In the genomic region with DNA sequence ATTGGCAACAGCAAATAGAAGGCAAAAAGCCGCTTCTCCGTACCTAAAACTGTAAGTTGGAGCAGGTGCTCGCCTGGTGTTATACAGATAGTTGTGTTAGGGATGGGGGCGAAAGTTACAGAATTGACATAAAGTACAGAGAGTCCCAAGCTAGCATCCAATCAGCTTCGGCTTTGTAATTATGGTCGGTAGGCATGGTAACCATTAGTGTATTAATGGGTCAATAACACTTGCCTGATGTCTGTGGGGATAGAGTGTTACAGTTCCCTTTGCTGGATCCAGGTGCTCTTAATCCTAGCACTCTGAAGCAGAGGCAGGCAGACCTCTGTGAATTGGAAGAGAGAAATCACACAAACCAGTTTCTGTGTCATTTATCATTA, we compare ENCODE assay signal across 10 mouse cellular contexts. TPM values are rescaled to one million over a fixed set of nuclear protein-coding genes. Genes with fewer than 3 reads are reported as not detected.
DNase-seq lines count a peak whose midpoint lies in the region; ATAC-seq lines count a peak whose summit lies in the region.
"Had no signal": no experiment of that assay in that cellular context is flagged by ENCODE, and none has a peak within 500 bp of the region (broad histone marks: within the 10 kb centered on the region; RNA-seq: fewer than 3 reads in every experiment).

No protein-coding gene starts in this region.

- 0 out of 2 replicates have a peak overlapping the region, but pooled peaks have one; percentile 85 for H3K27ac ChIP-seq in limb, embryonic 13.5 days
- peak overlapping the region; percentile 85; the same call in 1 of the 2 replicates for H3K27ac ChIP-seq in stomach, embryonic 15.5 days

- DNase-seq in heart, adult 11 months: peak; percentile 83
- no peak for DNase-seq in heart, adult 18-20 months
- DNase-seq in thymus, postnatal 0 days (ENCODE audit: low spot score): peak; percentile 23
- DNase-seq in thymus, adult 18-20 months: no peak
- DNase-seq in layer of hippocampus, postnatal 36 days: no peak
- no peak for DNase-seq in embryo, embryonic 10 days (ENCODE audit: low spot score)
- DNase-seq: adrenal gland, postnatal 14 days had no signal

- no peaks in the 10 kb centered on the region for H3K27me3 ChIP-seq in limb, embryonic 13.5 days
- H3K27me3 ChIP-seq in stomach, embryonic 15.5 days (replicated peaks): no peaks in the 10 kb centered on the region

- peaks cover 9% of the 10 kb centered on the region for H3K4me1 ChIP-seq in limb, embryonic 13.5 days
- H3K4me1 ChIP-seq in stomach, embryonic 15.5 days: peaks cover 14% of the 10 kb centered on the region

- 82% methylated on average over 6 of the region's 6 CpGs for WGBS in limb, embryonic 13.5 days
- WGBS in stomach, embryonic 15.5 days: 81% methylated on average over 6 of the region's 6 CpGs

- H3K9ac ChIP-seq in limb, embryonic 13.5 days: no peak overlapping the region
- H3K9ac ChIP-seq in stomach, embryonic 15.5 days: no peak overlapping the region

- peak overlapping the region; percentile 67 for H3K4me2 ChIP-seq in limb, embryonic 13.5 days (replicated peaks)
- peak overlapping the region; percentile 80 for H3K4me2 ChIP-seq in stomach, embryonic 15.5 days

- no peak for ATAC-seq in limb, embryonic 13.5 days (ENCODE audit: low FRiP score, low read depth)
- ATAC-seq in stomach, embryonic 15.5 days (ENCODE audit: insufficient read depth, low FRiP score, low read depth): no peak

- peak overlapping the region; percentile 59; the same call in 1 of the 2 replicates for H3K4me3 ChIP-seq in limb, embryonic 13.5 days
- peak overlapping the region; percentile 63; the same call in 1 of the 2 replicates for H3K4me3 ChIP-seq in stomach, embryonic 15.5 days (replicated peaks)

- H3K36me3 ChIP-seq in limb, embryonic 13.5 days: no peaks in the 10 kb centered on the region
- no peaks in the 10 kb centered on the region for H3K36me3 ChIP-seq in stomach, embryonic 15.5 days

- H3K9me3 ChIP-seq in limb, embryonic 13.5 days: no peaks in the 10 kb centered on the region
- H3K9me3 ChIP-seq in stomach, embryonic 15.5 days: no peaks in the 10 kb centered on the region

RNA-seq across cellular contexts. Expression of a gene that starts 10.8 kb away (rescaled TPM):
- under 1 TPM; 0.21 to 0.45 TPM for total RNA-seq in heart, adult 18-20 months (2021)
- 0.92 and 1.1 TPM in 2 replicates for polyA plus RNA-seq in thymus, postnatal 0 days (2015; fragmentation: Nextera tagmentation; extraction: Ambion mirVana)
- polyA plus RNA-seq in limb, embryonic 13.5 days (2015; fragmentation: Nextera tagmentation; extraction: Ambion mirVana): not detected in 2 replicates
- 0.35 and 0.60 TPM in 2 replicates for polyA plus RNA-seq in stomach, embryonic 15.5 days (2015; fragmentation: Nextera tagmentation; extraction: Ambion mirVana)
- total RNA-seq in layer of hippocampus, postnatal 36 days (2021): not detected
- total RNA-seq: adrenal gland, postnatal 14 days had no signal
- polyA plus RNA-seq: C2C12 had no signal

RNA-seq across cellular contexts. Expression of a gene that starts 10.8 kb away (rescaled TPM):
- not detected for total RNA-seq in heart, adult 18-20 months (2021)
- 0.58 and 0.96 TPM in 2 replicates for polyA plus RNA-seq in thymus, postnatal 0 days (2015; fragmentation: Nextera tagmentation; extraction: Ambion mirVana)
- polyA plus RNA-seq in limb, embryonic 13.5 days (2015; fragmentation: Nextera tagmentation; extraction: Ambion mirVana): not detected in 2 replicates
- 0.21 TPM in 1 of 2 replicates, not detected in the other for polyA plus RNA-seq in stomach, embryonic 15.5 days (2015; fragmentation: Nextera tagmentation; extraction: Ambion mirVana)
- total RNA-seq in layer of hippocampus, postnatal 36 days (2021): not detected
- total RNA-seq: adrenal gland, postnatal 14 days had no signal
- polyA plus RNA-seq: C2C12 had no signal

RNA-seq across cellular contexts. Expression of a gene that starts 47.9 kb away (rescaled TPM):
- not detected for total RNA-seq in heart, adult 18-20 months (2021)
- polyA plus RNA-seq in thymus, postnatal 0 days (2015; fragmentation: Nextera tagmentation; extraction: Ambion mirVana): 1.5 and 1.6 TPM in 2 replicates
- 0.15 TPM in 1 of 2 replicates, not detected in the other for polyA plus RNA-seq in limb, embryonic 13.5 days (2015; fragmentation: Nextera tagmentation; extraction: Ambion mirVana)
- polyA plus RNA-seq in stomach, embryonic 15.5 days (2015; fragmentation: Nextera tagmentation; extraction: Ambion mirVana): 0.12 and 0.23 TPM in 2 replicates
- not detected for total RNA-seq in layer of hippocampus, postnatal 36 days (2021)
- polyA plus RNA-seq: C2C12 had no signal

RNA-seq across cellular contexts. Expression of a gene that starts 50.4 kb away (rescaled TPM):
- total RNA-seq in heart, adult 18-20 months (2021): under 1 TPM in 1 of 2 experiments, not detected in 1; 0.62 TPM
- 12.3 and 14.2 TPM in 2 replicates for polyA plus RNA-seq in thymus, postnatal 0 days (2015; fragmentation: Nextera tagmentation; extraction: Ambion mirVana)
- polyA plus RNA-seq in limb, embryonic 13.5 days (2015; fragmentation: Nextera tagmentation; extraction: Ambion mirVana): 0.13 and 0.15 TPM in 2 replicates
- 0.34 and 0.45 TPM in 2 replicates for polyA plus RNA-seq in stomach, embryonic 15.5 days (2015; fragmentation: Nextera tagmentation; extraction: Ambion mirVana)
- not detected for total RNA-seq in layer of hippocampus, postnatal 36 days (2021)
- polyA plus RNA-seq: C2C12 had no signal

RNA-seq across cellular contexts. Expression of a gene that starts 54.0 kb away (rescaled TPM):
- 1 to 10 TPM in 1 of 2 experiments, under 1 TPM in 1; 0.45 to 1.4 TPM for total RNA-seq in heart, adult 18-20 months (2021)
- 48.3 and 50.0 TPM in 2 replicates for polyA plus RNA-seq in thymus, postnatal 0 days (2015; fragmentation: Nextera tagmentation; extraction: Ambion mirVana)
- polyA plus RNA-seq in limb, embryonic 13.5 days (2015; fragmentation: Nextera tagmentation; extraction: Ambion mirVana): 0.75 and 0.89 TPM in 2 replicates
- 1.6 TPM in 2 replicates for polyA plus RNA-seq in stomach, embryonic 15.5 days (2015; fragmentation: Nextera tagmentation; extraction: Ambion mirVana)
- total RNA-seq in layer of hippocampus, postnatal 36 days (2021): 1 to 10 TPM; 2.1 to 2.2 TPM
- polyA plus RNA-seq: C2C12 had no signal

Comparison
In these comparisons a context has a peak if more than half of its experiments do, and no peak if none do; other contexts are left out.
1. DNase-seq: peak in heart, adult 11 months (single experiment) and thymus, postnatal 0 days (single experiment); none in heart, adult 18-20 months (0 of 2), thymus, adult 18-20 months (0 of 2), layer of hippocampus, postnatal 36 days (0 of 2) and embryo, embryonic 10 days (single experiment).